Mouse (Mus musculus): ENCODE results near the gene Rps15. TPM values are rescaled to one million over a fixed set of nuclear protein-coding genes. Genes with fewer than 3 reads are reported as not detected.
A peak's percentile ranks its signal among the peaks of the same experiment; 100 is the strongest.

The Rps15 gene
- total RNA-seq, 2 experiments from 2014 or later = 634 to 773 TPM

GRCm38 (mm10) chr10:80281921-80282371 is 10.3 kb upstream of the Rps15 start:
- intact Hi-C loops (cut with DNase I) = no loop called here
- TF ChIP-seq CTCF (IDR thresholded peaks at IDR 0.05) = no peak
- peak; percentile 78 for DNase-seq
- peak overlapping the region; percentile 86 for H3K27ac ChIP-seq
- no peak overlapping the region for H3K4me3 ChIP-seq

- intact Hi-C loops (cut with DNase I) = no loop called here
- Histone ChIP-seq H3K27ac (peak overlapping the region; percentile 86), H3K4me3 (no peak overlapping the region)
- peak; percentile 53 for DNase-seq
- TF ChIP-seq CTCF (IDR thresholded peaks at IDR 0.05) = no peak
Measured at GRCm38 (mm10) chr10:80282481-80283441, 9.5 kb upstream of the Rps15 start.

- no peak for DNase-seq
- Histone ChIP-seq H3K27ac (no peak overlapping the region), H3K4me3 (no peak overlapping the region)
- TF ChIP-seq CTCF (IDR thresholded peaks at IDR 0.05) = no peak
- intact Hi-C loops (cut with DNase I) = no loop called here
Measured at GRCm38 (mm10) chr10:80285222-80286070, 6.8 kb upstream of the Rps15 start.

GRCm38 (mm10) chr10:80288097-80288496 is 4.2 kb upstream of the Rps15 start:
- H3K4me3 ChIP-seq = no peak overlapping the region
- intact Hi-C loops (cut with DNase I) = no loop called here
- H3K27ac ChIP-seq = no peak overlapping the region
- DNase-seq = no peak
- TF ChIP-seq CTCF (IDR thresholded peaks at IDR 0.05) = no peak

GRCm38 (mm10) chr10:80288657-80289056 is 3.6 kb upstream of the Rps15 start:
- TF ChIP-seq CTCF (IDR thresholded peaks at IDR 0.05) = 0 out of 2 replicates have a peak, but pooled peaks have one; percentile 8

GRCm38 (mm10) chr10:80293325-80293724 is 1.1 kb downstream of the Rps15 start:
- intact Hi-C loops (cut with DNase I) = no loop called here
- DNase-seq = no peak
- H3K4me3 ChIP-seq = peak overlapping the region; percentile 74
- no peak for TF ChIP-seq CTCF (IDR thresholded peaks at IDR 0.05)
- H3K27ac ChIP-seq = peak overlapping the region; percentile 92

More at GRCm38 (mm10) chr10:80288657-80289056, 3.6 kb upstream of the Rps15 start:
- H3K4me3 ChIP-seq = no peak overlapping the region
- H3K27ac ChIP-seq = no peak overlapping the region
- intact Hi-C loops (cut with DNase I) = no loop called here
- DNase-seq = no peak

GRCm38 (mm10) chr10:80294311-80294710 is 2.1 kb downstream of the Rps15 start:
- H3K27ac ChIP-seq = no peak overlapping the region
- intact Hi-C loops (cut with DNase I) = loop anchor here (2.0 kb wide), 1 partner anchor 80 kb away; no protein-coding TSS in a partner anchor
- TF ChIP-seq CTCF (IDR thresholded peaks at IDR 0.05) = no peak
- H3K4me3 ChIP-seq = no peak overlapping the region
- no peak for DNase-seq

GRCm38 (mm10) chr10:80294788-80295303 is 2.6 kb downstream of the Rps15 start:
- Histone ChIP-seq H3K4me3 (no peak overlapping the region), H3K27ac (peak overlapping the region; percentile 62; the same call in 1 of the 2 replicates)
- DNase-seq = no peak
- intact Hi-C loops (cut with DNase I) = loop anchor here (1.0 to 2.0 kb wide), 2 partner anchors 53 to 80 kb away; partner anchors contain the start of gene Adamtsl5
- TF ChIP-seq CTCF (IDR thresholded peaks at IDR 0.05) = no peak

- Histone ChIP-seq H3K4me3 (peak within 1 kb of the TSS; percentile 71), H3K27ac (peak within 1 kb of the TSS; percentile 62)
- intact Hi-C loops (cut with DNase I) = loop anchor here (1.0 to 2.0 kb wide), 2 partner anchors 52 to 79 kb away; partner anchors contain the start of gene Adamtsl5
- TF ChIP-seq CTCF (IDR thresholded peaks at IDR 0.05) = peak; percentile 83
- DNase-seq = peak; percentile 81
Measured at GRCm38 (mm10) chr10:80295618-80296425, 3.6 kb downstream of the Rps15 start, which contains the start of gene Apc2. TSS of gene Apc2 (plus strand) at chr10:80295977.

- intact Hi-C loops (cut with DNase I) = no loop called here
- no peak overlapping the region for H3K27ac ChIP-seq
- no peak for TF ChIP-seq CTCF (IDR thresholded peaks at IDR 0.05)
- no peak for DNase-seq
- no peak overlapping the region for H3K4me3 ChIP-seq
Measured at GRCm38 (mm10) chr10:80296824-80297223, 4.6 kb downstream of the Rps15 start.

GRCm38 (mm10) chr10:80297526-80298133 is 5.4 kb downstream of the Rps15 start:
- intact Hi-C loops (cut with DNase I) = no loop called here
- TF ChIP-seq CTCF (IDR thresholded peaks at IDR 0.05) = no peak
- Histone ChIP-seq H3K27ac (no peak overlapping the region), H3K4me3 (no peak overlapping the region)
- no peak for DNase-seq

Measured in gastrocnemius, adult 2 months (tissue).